In the genomic region with DNA sequence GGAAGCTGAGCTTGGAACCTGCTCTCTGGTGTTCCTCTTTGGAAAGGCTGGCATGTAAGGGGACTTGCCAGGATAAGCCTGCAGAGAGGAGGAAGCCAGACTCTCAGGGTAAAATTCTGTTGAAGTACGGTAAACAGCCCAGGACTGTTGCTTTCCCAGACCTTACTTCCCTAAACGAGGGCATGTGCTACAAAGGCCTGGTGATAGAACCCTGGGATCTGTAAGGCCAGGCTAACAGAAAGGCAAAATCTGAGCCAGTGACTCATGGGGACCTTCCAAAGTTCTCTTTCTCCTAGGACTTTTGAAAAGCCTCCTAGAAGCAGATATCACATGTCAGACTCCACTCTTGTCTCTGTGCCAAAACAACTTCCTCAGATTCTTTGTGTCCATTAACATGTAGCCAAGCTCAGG, we compare ENCODE assay signal across 13 mouse cellular contexts.
DNase-seq lines count a peak whose midpoint lies in the region; ATAC-seq and TF ChIP-seq lines count a peak whose summit lies in the region.
"Had no signal": no experiment of that assay in that cellular context is flagged by ENCODE, and none has a peak within 500 bp of the region (broad histone marks: within the 10 kb centered on the region; RNA-seq: fewer than 3 reads in every experiment).

No protein-coding gene starts in this region.

- peak; percentile 64 for ATAC-seq in monocyte, adult 5-6 weeks (replicated peaks; ENCODE audit: insufficient number of reproducible peaks, low FRiP score, low TSS enrichment, poor library complexity, severe bottlenecking)
- ATAC-seq: activated CD4-positive, CD25-positive, alpha-beta regulatory T cell, adult 4 months had no signal

- H3K27ac ChIP-seq in liver, adult 2 months (replicated peaks; ENCODE audit: insufficient read depth, low read depth, low read length) = peak overlapping the region; percentile 44; the same call in 1 of the 2 replicates
- H3K27ac ChIP-seq: hindbrain, embryonic 13.5 days had no signal

- no peaks in the 10 kb centered on the region for H3K27me3 ChIP-seq in liver, adult 2 months (ENCODE audit: control insufficient read depth, insufficient read depth, low read length)
- H3K27me3 ChIP-seq: hindbrain, embryonic 13.5 days had no signal

- H3K4me1 ChIP-seq in liver, adult 2 months (ENCODE audit: control insufficient read depth, insufficient read depth, low read length) = peaks cover 2% of the 10 kb centered on the region; the same call in 1 of the 2 replicates
- peaks cover 5% of the 10 kb centered on the region for H3K4me1 ChIP-seq in lung, adult 2 months (ENCODE audit: control insufficient read depth, insufficient read depth, low read length)
- H3K4me1 ChIP-seq: hindbrain, embryonic 13.5 days had no signal

- WGBS in liver, adult 2 months = 65% methylated on average over 2 of the region's 2 CpGs
- 33% methylated on average over 2 of the region's 2 CpGs for WGBS in lung, adult 2 months

- peak; percentile 5 for DNase-seq in gastrocnemius, adult 18-20 months (ENCODE audit: low spot score)
- no peak for DNase-seq in gastrocnemius, postnatal 25 days
- DNase-seq in liver, adult 2 months (ENCODE audit: extremely low read depth, low read depth, low spot score) = peak; percentile 56
- DNase-seq in liver = no peak
- DNase-seq in lung, adult 2 months = peak; percentile 6
- no peak for DNase-seq in spleen, adult 12 weeks (ENCODE audit: low spot score)
- no peak for DNase-seq in neural tube, embryonic 10.5 days (ENCODE audit: extremely low spot score, low spot score)
- DNase-seq: cerebellum, postnatal 14 days; left cerebral cortex, postnatal 4 days had no signal

- no peaks in the 10 kb centered on the region for H3K36me3 ChIP-seq in liver, adult 2 months (ENCODE audit: control insufficient read depth, insufficient read depth, low read length)
- H3K36me3 ChIP-seq: G1E; hindbrain, embryonic 13.5 days had no signal

- TF ChIP-seq POLR2A in liver, adult 2 months (IDR thresholded peaks at IDR 0.05; ENCODE audit: extremely low read depth, insufficient read depth, low read length) = no peak
- no peak for TF ChIP-seq POLR2A in lung, adult 2 months (IDR thresholded peaks at IDR 0.05; ENCODE audit: borderline replicate concordance, extremely low read depth, low read depth, low read length)

- H3K79me2 ChIP-seq in liver, adult 2 months (ENCODE audit: control insufficient read depth, insufficient read depth, low read length) = no peaks in the 10 kb centered on the region

- no peak overlapping the region for H3K9ac ChIP-seq in liver, adult 2 months (ENCODE audit: low read depth, low read length)
- H3K9ac ChIP-seq: hindbrain, embryonic 13.5 days had no signal

- no peak for TF ChIP-seq CTCF in liver, adult 2 months (IDR thresholded peaks at IDR 0.05; ENCODE audit: low read depth, low read length)
- no peak for TF ChIP-seq CTCF in lung, adult 2 months (IDR thresholded peaks at IDR 0.05; ENCODE audit: insufficient read depth, low read length)

- H3K4me3 ChIP-seq in liver, adult 2 months (ENCODE audit: insufficient read depth, low read depth, low read length) = no peak overlapping the region
- no peak overlapping the region for H3K4me3 ChIP-seq in lung, adult 2 months (replicated peaks; ENCODE audit: extremely low read depth, low read depth, low read length)
- H3K4me3 ChIP-seq: hindbrain, embryonic 13.5 days had no signal

Comparison
In these comparisons a context has a peak if more than half of its experiments do, and no peak if none do; other contexts are left out.
1. DNase-seq: peak in gastrocnemius, adult 18-20 months (single experiment), liver, adult 2 months (single experiment) and lung, adult 2 months (single experiment); none in gastrocnemius, postnatal 25 days (single experiment), liver (single experiment), spleen, adult 12 weeks (single experiment) and neural tube, embryonic 10.5 days (single experiment).